Mouse (Mus musculus) megakaryocyte, embryonic 14.5 days (primary cell): Measurements from ENCODE around the gene 4930548H24Rik.

Experiments used
- FLI1 ChIP-seq: IDR thresholded peaks from 2 replicates; pipeline ENCODE4 v1.6.1; 2012; ENCODE audit warnings: low read length, inconsistent platforms, mixed read lengths
- GATA1 ChIP-seq: IDR thresholded peaks from 3 replicates; pipeline ENCODE4 v1.6.1; 2012; ENCODE audit warnings: mixed read lengths, low read length, inconsistent platforms, borderline replicate concordance

DNA sequence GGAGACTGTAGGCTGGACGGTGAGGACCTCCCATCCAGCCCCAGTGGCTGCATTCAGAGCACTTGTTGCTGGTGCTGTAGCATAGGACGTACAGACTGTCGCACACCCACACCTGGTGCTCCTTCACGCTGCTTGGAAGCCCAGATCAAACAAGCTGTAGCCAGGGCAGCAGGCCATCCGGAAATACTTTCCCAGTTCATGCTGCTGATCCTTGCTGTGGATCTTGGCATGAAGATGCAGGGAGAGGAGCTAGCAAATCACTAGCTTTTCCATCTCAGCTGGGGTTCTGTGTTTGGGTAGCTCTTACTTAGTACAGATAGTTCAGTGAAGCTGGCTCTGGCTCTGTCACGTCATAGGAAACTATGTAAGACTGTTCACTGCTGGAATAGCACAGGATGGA, 15.8 kb upstream of the 4930548H24Rik start:
- no peak for TF ChIP-seq FLI1
- TF ChIP-seq GATA1: no peak
